Mouse (Mus musculus) limb, embryonic 13.5 days (tissue): ENCODE data around the gene Fbxl4. TPM values are rescaled to one million over a fixed set of nuclear protein-coding genes. Genes with fewer than 3 reads are reported as not detected.
"Not testable (repeated sequence)": the region's sequence is repeated elsewhere in the genome, so short reads cannot be mapped to it uniquely, and the experiment has no call there.

ENCODE experiments used
- ATAC-seq: fragments of 200-750 bp; cut with Nextera tagmentation; 2 replicates; pipeline ENCODE4 v1.8.0; 2017; ENCODE audit warnings: low read depth, moderate number of reproducible peaks, moderate TSS enrichment; ENCODE audit not compliant: low FRiP score
- H3K27ac ChIP-seq: fragments of 300-500 bp; sonication (generic); 2 replicates; pipeline ENCODE4 v1.5.1; 2015; ENCODE audit warnings: inconsistent platforms, mild to moderate bottlenecking, moderate library complexity
- H3K27me3 ChIP-seq: fragments of 300-500 bp; sonication (generic); 2 replicates; pipeline ENCODE4 v1.6.1; 2015; ENCODE audit warnings: mild to moderate bottlenecking, inconsistent platforms
- H3K36me3 ChIP-seq: fragments of 300-500 bp; sonication (generic); 2 replicates; pipeline ENCODE4 v1.6.1; 2015; ENCODE audit warnings: inconsistent platforms, mild to moderate bottlenecking, moderate library complexity
- H3K4me1 ChIP-seq: fragments of 300-500 bp; sonication (generic); 2 replicates; pipeline ENCODE4 v1.6.1; 2015; ENCODE audit warnings: inconsistent platforms
- H3K4me2 ChIP-seq: fragments of 300-500 bp; sonication (generic); replicated peaks from 2 replicates; pipeline ENCODE4 v1.6.1; 2015; ENCODE audit warnings: inconsistent platforms, mild to moderate bottlenecking, moderate library complexity
- H3K4me3 ChIP-seq: fragments of 300-500 bp; sonication (generic); 2 replicates; pipeline ENCODE4 v1.5.1; 2015; ENCODE audit warnings: moderate library complexity, mild to moderate bottlenecking, inconsistent platforms
- H3K9ac ChIP-seq: fragments of 300-500 bp; sonication (generic); 2 replicates; pipeline ENCODE4 v1.6.1; 2015; ENCODE audit warnings: mild to moderate bottlenecking, inconsistent platforms
- H3K9me3 ChIP-seq: fragments of 300-500 bp; sonication (generic); 2 replicates; pipeline ENCODE4 v1.6.1; 2016; ENCODE audit warnings: inconsistent platforms
- WGBS: fragments of 180-500 bp; shearing (Covaris S2); methylation state at CpG from one replicate; pipeline ENCODE4 v1.1.7; 2015; 5-methylcytosine and 5-hydroxymethylcytosine counted together
- polyA plus RNA-seq: library from polyadenylated mRNA; unstranded; fragments of >200 nt; fragmentation: Nextera tagmentation; extraction: Ambion mirVana; gene quantifications from 2 replicates; pipeline ENCODE4 v1.2.1, GENCODE M21; 2015

Fbxl4 gene
- polyA plus RNA-seq: 12.8 and 13.4 TPM in 2 replicates

DNA sequence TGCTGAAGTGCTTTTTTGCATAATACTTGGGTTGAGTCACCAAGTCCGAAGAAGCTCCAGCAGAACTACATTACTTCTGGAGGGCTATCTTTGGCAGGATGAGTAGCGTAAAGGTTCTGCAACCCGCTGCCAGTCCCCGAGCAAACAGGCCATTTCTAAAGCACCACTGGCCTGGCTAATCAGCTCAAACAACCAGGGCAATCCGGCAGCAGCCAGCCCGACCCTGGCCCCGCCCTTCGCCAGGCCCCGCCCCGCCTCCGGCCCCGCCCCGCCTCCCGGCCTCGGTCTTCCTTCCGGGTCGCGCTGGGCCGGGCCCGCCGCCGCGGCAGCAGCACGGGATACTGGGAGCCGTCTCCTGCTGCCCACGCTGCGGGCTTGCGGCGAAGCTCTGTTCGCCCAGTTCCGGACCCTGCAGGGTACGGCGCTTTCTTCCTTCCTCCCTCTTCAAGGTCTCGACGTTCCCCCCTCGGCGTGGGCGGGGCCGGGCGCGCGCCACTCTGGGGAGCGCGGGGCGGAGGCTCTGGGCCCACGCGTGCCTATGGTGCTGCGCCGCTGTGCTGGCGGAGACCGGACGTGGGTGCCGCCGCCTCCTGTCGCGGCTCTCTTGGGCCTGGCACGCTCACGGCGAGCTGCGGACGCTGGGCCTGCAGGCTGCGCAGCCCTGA is at the start of gene Fbxl4:
TSS of gene Fbxl4 (plus strand) at position 278 of the 665 bp plus-strand sequence.
- peak within 1 kb of the TSS; percentile 87 for H3K27ac ChIP-seq
- ATAC-seq: peak; percentile 96
- H3K36me3 ChIP-seq: no peaks in the 10 kb centered on the region
- H3K27me3 ChIP-seq: no peaks in the 10 kb centered on the region
- under 1% methylated on average over 37 of the region's 62 CpGs for WGBS
- H3K9me3 ChIP-seq: peaks cover 9% of the 10 kb centered on the region; the same call in 1 of the 2 replicates
- peak within 1 kb of the TSS; percentile 83 for H3K9ac ChIP-seq
- H3K4me1 ChIP-seq: peaks cover 10% of the 10 kb centered on the region
- H3K4me2 ChIP-seq: peak within 1 kb of the TSS; percentile 78
- H3K4me3 ChIP-seq: peak within 1 kb of the TSS; percentile 55

DNA sequence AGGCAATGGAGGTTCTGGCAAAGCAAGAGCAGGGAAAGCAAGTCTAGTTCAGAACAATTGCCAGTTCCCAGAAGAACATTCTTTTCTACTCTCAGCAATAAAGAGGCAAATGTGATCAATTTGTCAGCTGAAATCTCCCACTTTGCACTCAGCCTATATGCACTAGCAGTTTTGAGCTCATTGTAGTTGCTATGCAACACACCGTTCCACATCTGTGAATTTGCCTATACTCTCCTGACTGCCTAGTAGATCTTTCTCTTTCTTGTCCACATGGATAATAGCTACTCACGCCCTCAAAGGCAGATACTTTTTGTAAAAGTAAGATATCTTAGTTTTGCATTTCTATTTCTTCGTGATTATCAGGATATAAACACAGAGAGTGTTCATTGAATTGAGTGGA is 42.8 kb upstream of the Fbxl4 start:
- Histone ChIP-seq H3K9me3 (no peaks in the 10 kb centered on the region), H3K4me1 (no peaks in the 10 kb centered on the region), H3K27me3 (no peaks in the 10 kb centered on the region), H3K36me3 (no peaks in the 10 kb centered on the region), H3K4me3 (no peak overlapping the region), H3K9ac (no peak overlapping the region), H3K4me2 (no peak overlapping the region), H3K27ac (no peak overlapping the region)
- WGBS: 89% methylated on average over 3 of the region's 3 CpGs
- ATAC-seq: no peak

DNA sequence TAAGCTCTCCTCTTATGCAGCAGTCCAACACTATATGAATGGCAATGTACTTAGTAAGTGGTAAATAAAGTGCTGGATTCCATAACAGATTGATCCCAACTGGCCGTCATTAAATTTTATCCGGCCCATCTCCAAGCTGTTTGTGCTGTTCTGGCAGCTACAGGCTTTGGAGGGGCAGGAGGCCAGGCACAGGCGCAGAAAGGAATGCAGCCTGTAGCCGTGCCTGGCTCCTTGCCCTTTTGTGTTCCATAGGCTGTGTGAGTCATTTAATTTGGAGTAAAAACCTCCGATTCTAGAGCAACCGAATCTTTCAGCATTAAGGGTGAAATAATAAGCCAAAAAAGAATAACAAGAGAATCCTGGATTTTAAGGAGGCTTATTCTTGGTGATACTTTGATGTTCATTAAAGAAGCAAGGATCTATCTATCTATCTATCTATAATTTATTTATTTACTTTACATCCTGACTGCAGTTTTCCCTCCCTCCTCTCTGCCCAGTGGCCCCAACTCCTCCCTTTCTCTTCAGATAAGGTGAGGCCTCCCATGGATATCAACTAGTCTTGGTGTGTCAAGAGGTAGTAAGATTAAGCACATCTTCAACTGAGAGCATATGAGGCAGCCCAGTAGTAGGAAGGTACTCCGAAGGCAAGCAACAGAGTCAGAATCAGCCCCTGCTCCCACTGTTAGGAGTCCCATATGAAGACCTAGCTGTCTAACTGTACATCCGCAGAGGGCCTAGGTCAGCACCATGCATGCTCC is 14.3 kb upstream of the Fbxl4 start:
- H3K9me3 ChIP-seq: peaks cover 3% of the 10 kb centered on the region; the same call in 1 of the 2 replicates
- H3K36me3 ChIP-seq: no peaks in the 10 kb centered on the region
- 63% methylated on average over 8 of the region's 8 CpGs for WGBS
- no peak overlapping the region for H3K4me2 ChIP-seq
- no peaks in the 10 kb centered on the region for H3K4me1 ChIP-seq
- no peak for ATAC-seq
- H3K27me3 ChIP-seq: no peaks in the 10 kb centered on the region
- H3K27ac ChIP-seq: no peak overlapping the region
- no peak overlapping the region for H3K4me3 ChIP-seq
- no peak overlapping the region for H3K9ac ChIP-seq

DNA sequence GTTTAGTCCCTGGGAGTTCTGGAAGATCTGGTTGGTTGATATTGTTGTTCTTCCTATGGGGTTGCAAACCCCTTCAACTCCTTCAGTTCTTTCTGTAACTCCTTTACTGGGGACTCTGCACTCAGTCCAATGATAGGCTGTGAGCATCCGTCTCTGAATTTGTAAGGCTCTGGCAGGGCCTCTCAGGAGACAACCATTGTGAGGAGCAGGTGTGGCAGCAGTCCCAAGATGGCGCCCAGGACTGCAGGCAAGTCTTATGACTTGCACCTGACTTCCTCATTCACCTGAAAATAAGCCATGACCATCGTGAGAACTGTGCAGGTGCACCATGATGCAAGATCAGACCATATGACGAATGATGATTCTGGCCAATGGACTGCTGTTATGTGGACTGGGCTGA is 8.3 kb upstream of the Fbxl4 start:
- H3K4me2 ChIP-seq, H3K9ac ChIP-seq, H3K27ac ChIP-seq, H3K27me3 ChIP-seq, ATAC-seq, H3K4me3 ChIP-seq, H3K36me3 ChIP-seq, H3K4me1 ChIP-seq, H3K9me3 ChIP-seq: not testable (repeated sequence)
- 88% methylated on average over 4 of the region's 4 CpGs for WGBS

DNA sequence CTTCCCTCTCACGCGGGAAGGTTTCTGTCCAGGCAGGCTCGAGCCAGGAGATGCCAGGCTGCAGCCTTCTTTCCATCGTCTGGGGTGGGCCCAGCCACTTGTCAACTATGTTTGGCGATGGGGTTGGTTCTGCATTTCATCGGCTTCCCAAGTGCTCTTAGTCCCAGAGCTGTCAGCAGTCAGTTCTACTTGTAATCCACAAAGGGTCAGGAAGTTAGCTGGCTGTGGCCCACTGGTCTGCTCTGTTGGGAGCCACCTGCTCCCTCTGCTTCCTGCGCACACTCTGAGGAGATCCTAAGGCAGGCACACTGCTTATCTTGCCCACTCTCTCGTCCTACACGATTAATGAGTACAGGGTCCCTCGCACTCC is 573 bp downstream of the Fbxl4 start:
- H3K9ac ChIP-seq: peak overlapping the region; percentile 83
- H3K36me3 ChIP-seq: no peaks in the 10 kb centered on the region
- 10% methylated on average over 10 of the region's 10 CpGs for WGBS
- H3K27me3 ChIP-seq: no peaks in the 10 kb centered on the region
- peaks cover 9% of the 10 kb centered on the region; the same call in 1 of the 2 replicates for H3K9me3 ChIP-seq
- peaks cover 10% of the 10 kb centered on the region for H3K4me1 ChIP-seq
- ATAC-seq: peak; percentile 60
- H3K4me2 ChIP-seq: peak overlapping the region; percentile 78
- peak overlapping the region; percentile 87 for H3K27ac ChIP-seq
- H3K4me3 ChIP-seq: peak overlapping the region; percentile 55

DNA sequence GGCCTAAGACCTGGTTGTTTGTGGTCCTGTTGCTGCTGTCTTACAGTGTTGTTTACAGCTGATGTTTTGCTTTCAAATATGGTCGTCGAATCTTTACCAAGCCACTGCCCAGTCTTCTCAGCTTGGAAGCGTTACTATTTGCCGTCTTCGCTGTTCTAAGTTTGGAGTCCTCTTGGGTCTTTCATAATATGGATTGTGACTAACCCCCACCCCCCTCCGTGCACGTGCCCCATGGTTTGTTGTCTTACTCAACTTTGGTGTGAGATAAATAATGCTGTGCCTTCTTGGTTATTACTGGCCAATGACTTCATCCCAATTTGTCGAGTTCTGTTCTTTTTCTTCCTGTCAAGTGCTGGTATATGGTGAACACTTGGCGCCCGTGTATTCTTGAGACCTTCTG is 1.1 kb downstream of the Fbxl4 start:
- no peaks in the 10 kb centered on the region for H3K27me3 ChIP-seq
- no peak for ATAC-seq
- 84% methylated on average over 10 of the region's 10 CpGs for WGBS
- H3K4me2 ChIP-seq: peak overlapping the region; percentile 78
- H3K36me3 ChIP-seq: no peaks in the 10 kb centered on the region
- peak overlapping the region; percentile 55 for H3K4me3 ChIP-seq
- H3K9me3 ChIP-seq: peaks cover 4% of the 10 kb centered on the region; the same call in 1 of the 2 replicates
- H3K4me1 ChIP-seq: peaks cover 10% of the 10 kb centered on the region
- H3K9ac ChIP-seq: no peak overlapping the region
- no peak overlapping the region for H3K27ac ChIP-seq

DNA sequence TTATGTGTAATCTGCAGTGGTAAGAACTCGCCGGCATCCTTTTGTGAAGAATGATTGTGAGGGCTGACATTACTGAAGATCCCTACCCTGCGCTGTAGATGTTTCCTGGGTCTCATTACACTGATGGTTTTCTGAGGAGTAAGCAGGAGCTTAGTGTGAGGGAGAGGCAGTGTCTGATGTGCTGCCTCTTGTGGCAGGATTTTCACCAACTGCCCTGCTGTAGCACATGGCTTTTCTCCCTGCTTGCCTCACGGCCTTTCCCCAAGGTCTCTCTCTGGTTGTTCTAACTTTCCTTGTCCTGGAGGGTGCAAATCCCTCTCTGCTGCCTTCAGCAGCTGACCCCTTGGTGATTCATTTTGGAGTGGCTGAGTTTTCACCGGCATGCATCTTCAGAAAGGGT is 10.0 kb downstream of the Fbxl4 start:
- Histone ChIP-seq H3K4me1 (peaks cover 6% of the 10 kb centered on the region; the same call in 1 of the 2 replicates), H3K27me3 (no peaks in the 10 kb centered on the region), H3K4me3 (no peak overlapping the region), H3K9ac (no peak overlapping the region), H3K9me3 (no peaks in the 10 kb centered on the region), H3K36me3 (no peaks in the 10 kb centered on the region), H3K27ac (no peak overlapping the region; the same call in 1 of the 2 replicates), H3K4me2 (no peak overlapping the region)
- WGBS: 51% methylated on average over 5 of the region's 5 CpGs
- ATAC-seq: no peak

DNA sequence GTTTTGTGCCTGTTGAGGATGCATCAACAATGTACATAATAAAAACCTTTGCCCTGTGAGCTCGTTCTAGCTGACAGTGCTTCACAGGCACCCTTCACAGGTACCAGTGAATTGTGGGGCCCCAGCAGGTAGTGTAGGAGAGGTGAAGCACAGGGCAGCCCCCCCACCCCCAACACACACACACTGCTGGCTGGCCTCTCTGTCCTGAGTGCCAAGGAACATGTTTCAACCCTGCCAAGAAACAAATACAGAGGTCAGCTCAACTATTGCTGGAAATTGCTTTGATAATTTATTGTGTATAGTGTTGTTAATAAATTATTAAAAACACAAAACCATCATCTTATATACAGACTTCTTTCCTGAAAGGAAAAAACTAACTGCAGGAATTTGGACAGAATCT is 21.2 kb downstream of the Fbxl4 start:
- Histone ChIP-seq H3K9ac (no peak overlapping the region), H3K4me1 (no peaks in the 10 kb centered on the region), H3K27ac (no peak overlapping the region), H3K4me2 (no peak overlapping the region), H3K36me3 (peaks cover 10% of the 10 kb centered on the region), H3K27me3 (no peaks in the 10 kb centered on the region), H3K9me3 (no peaks in the 10 kb centered on the region), H3K4me3 (no peak overlapping the region)
- ATAC-seq: no peak
- 36% methylated on average over 1 of the region's 1 CpGs for WGBS

DNA sequence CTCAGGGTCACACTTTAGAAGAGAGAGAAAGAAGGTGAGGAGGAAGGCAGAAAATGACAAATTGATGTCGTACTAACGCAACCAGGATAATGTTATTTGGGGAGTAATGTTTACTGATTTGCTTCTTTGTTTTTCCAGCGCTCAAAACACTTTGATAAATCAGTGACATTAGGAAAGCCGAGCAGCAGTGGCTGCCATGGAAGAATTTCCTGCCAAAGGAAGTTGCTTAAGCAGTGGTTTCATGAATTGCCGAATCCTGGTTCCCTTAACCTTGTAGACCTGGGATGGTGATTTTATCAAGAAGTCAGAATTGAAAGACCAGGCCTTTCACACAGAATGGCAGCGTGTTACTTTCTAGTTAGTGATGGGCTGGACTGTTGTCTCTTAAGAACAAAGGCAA is 23.3 kb downstream of the Fbxl4 start:
- Histone ChIP-seq H3K4me1 (no peaks in the 10 kb centered on the region), H3K9me3 (no peaks in the 10 kb centered on the region), H3K36me3 (peaks cover 14% of the 10 kb centered on the region), H3K4me3 (no peak overlapping the region), H3K27me3 (no peaks in the 10 kb centered on the region), H3K4me2 (no peak overlapping the region), H3K9ac (no peak overlapping the region), H3K27ac (no peak overlapping the region)
- no peak for ATAC-seq
- WGBS: 65% methylated on average over 6 of the region's 6 CpGs

DNA sequence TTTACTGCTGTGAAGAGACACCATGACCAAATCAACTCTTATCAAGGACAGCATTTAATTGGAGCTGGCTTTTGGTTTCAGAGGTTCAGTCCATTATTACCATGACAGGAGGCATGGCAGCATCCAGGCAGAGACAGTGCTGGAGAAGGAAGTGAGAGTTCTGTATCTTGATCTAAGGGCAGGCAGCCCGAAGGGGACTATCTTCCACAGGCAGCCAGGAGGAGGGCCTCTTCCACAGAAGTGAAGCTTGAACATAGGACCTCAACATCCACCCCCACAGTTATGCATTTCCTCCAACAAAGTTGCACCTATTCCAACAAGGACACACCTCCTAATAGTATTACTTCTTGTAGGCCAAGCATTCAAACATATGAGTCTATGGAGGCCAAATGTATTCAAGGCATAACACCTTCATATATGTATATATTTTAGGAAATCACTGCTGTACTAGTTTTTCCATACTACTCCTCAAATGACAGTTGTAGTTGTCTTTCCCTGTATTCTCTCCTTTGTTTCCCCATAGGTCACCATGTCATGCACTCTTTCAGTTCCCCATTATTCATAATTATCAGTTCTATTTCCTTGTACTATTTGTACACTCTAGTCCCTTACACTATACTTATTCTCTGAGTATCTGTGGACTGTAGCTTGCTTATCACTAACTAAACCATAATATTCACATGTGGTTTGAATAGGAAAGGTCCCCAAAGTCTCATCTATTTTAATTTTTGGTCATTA is 26.4 kb downstream of the Fbxl4 start:
- no peaks in the 10 kb centered on the region for H3K9me3 ChIP-seq
- H3K9ac ChIP-seq: no peak overlapping the region
- H3K27me3 ChIP-seq: no peaks in the 10 kb centered on the region
- H3K4me1 ChIP-seq: no peaks in the 10 kb centered on the region
- H3K4me3 ChIP-seq: no peak overlapping the region
- H3K27ac ChIP-seq: no peak overlapping the region
- peaks cover 7% of the 10 kb centered on the region for H3K36me3 ChIP-seq
- 89% methylated on average over 1 of the region's 1 CpGs for WGBS
- H3K4me2 ChIP-seq: no peak overlapping the region
- no peak for ATAC-seq

DNA sequence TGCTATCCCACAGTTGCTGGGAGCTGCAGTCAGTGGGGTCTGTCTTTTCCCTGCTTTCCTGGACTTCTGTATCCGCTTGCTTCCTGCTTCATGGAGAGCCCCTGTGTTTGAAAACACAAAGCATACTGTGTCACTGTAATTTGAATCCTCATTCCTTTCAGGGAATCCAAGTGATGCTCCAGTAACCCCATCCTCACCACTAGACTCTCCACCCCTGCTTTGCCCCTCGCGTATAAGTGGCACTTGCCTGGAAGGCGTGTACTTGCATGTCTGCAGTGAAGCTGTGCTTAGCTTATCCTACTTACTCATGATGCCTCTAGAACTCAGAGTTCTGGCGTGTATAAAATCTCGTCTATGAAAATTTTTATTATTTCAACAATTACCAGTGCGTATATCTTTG is 32.7 kb downstream of the Fbxl4 start:
- no peak for ATAC-seq

More for the DNA sequence above, 32.7 kb downstream of the Fbxl4 start:
- Histone ChIP-seq H3K36me3 (no peaks in the 10 kb centered on the region; the same call in 1 of the 2 replicates), H3K9ac (no peak overlapping the region), H3K27ac (no peak overlapping the region), H3K4me1 (no peaks in the 10 kb centered on the region), H3K9me3 (no peaks in the 10 kb centered on the region), H3K4me2 (no peak overlapping the region), H3K4me3 (no peak overlapping the region), H3K27me3 (no peaks in the 10 kb centered on the region)
- 67% methylated on average over 7 of the region's 7 CpGs for WGBS
